ENCODE assay signal across 8 mouse cellular contexts in the genomic region with DNA sequence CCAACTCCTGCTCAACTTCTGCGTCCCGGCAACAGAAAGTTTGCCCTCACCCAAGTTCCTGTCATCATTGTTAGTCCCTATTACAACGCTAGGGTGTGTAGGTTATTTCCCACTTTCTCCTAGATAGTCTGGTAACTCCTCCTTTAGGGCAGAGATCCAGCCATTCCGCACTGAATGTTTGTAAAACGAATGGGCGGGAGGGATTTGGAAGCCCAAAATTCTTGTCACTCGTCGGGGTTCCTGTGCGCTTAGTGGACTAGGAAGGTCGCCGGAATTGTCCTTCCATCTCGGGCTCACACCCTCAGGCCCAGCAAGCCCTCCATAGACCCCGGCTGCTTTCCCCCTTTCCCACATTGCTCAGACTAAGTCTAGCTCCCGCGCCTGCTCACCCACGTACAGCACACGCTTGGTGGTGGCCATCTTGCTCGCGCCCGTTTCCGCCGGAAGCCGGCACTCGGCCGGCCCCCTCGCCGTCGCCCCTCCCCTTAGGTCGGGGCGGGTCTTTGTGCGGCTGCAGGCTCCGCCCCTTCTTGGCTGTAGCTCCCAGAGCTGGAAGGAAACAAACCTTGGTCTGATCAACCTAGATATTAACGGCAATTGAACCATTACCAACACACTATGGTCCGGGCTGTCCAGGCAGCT. TPM values are rescaled to one million over a fixed set of nuclear protein-coding genes. Genes with fewer than 3 reads are reported as not detected.
DNase-seq lines count a peak whose midpoint lies in the region; ATAC-seq lines count a peak whose summit lies in the region.

A gene (minus strand): TSS at position 439 of the 642 bp plus-strand sequence.

- 1% methylated on average over 34 of the region's 34 CpGs for WGBS in hindbrain, embryonic 10.5 days

- H3K27me3 ChIP-seq in hindbrain, embryonic 10.5 days (ENCODE audit: insufficient read depth, poor library complexity, severe bottlenecking): peaks cover 7% of the 10 kb centered on the region; the same call in 1 of the 2 replicates

- H3K4me1 ChIP-seq in hindbrain, embryonic 10.5 days (replicated peaks): peaks cover 21% of the 10 kb centered on the region

- no peaks in the 10 kb centered on the region for H3K9me3 ChIP-seq in hindbrain, embryonic 10.5 days

- peak; percentile 99 for ATAC-seq in frontal cortex, adult (ENCODE audit: low TSS enrichment)

- DNase-seq in Muller cell, postnatal 12 days (ENCODE audit: inconsistent ontology term): peak; percentile 93
- peak; percentile 72 for DNase-seq in cerebellum, adult 9-10 months
- peak; percentile 94 for DNase-seq in hindbrain, embryonic 10.5 days (ENCODE audit: low spot score)
- peak; percentile 74 to 79 for DNase-seq in layer of hippocampus, postnatal 14 days (ENCODE audit: low spot score in 2 of 2)
- peak; percentile 62 for DNase-seq in lung, postnatal 25 days (ENCODE audit: low spot score)
- peak; percentile 93 for DNase-seq in retina, embryonic 14.5 days (ENCODE audit: low spot score)
- peak; percentile 87 for DNase-seq in thymus, postnatal 4 days

- H3K4me3 ChIP-seq in hindbrain, embryonic 10.5 days: peak within 1 kb of the TSS; percentile 73

- peak within 1 kb of the TSS; percentile 91 for H3K27ac ChIP-seq in hindbrain, embryonic 10.5 days

- peaks cover 26% of the 10 kb centered on the region for H3K36me3 ChIP-seq in hindbrain, embryonic 10.5 days

RNA-seq across cellular contexts. Expression of the gene that starts here (rescaled TPM):
- 114 and 127 TPM in 2 replicates for polyA plus RNA-seq in hindbrain, embryonic 10.5 days (2016; fragmentation: Nextera tagmentation; extraction: Ambion mirVana)
- total RNA-seq in layer of hippocampus, postnatal 14 days (2021): 10 to 100 TPM; 17.5 to 21.5 TPM

Comparison
In these comparisons a context has a peak if more than half of its experiments do, and no peak if none do; other contexts are left out.
1. Peak in every context shown above with its lines: DNase-seq, ATAC-seq, H3K4me3 ChIP-seq and H3K27ac ChIP-seq.